Mouse (Mus musculus): Measurements from ENCODE around the gene Eftud2.

GRCm38 (mm10) chr11:102925351-102925717 is 44.5 kb upstream of the Eftud2 start:
- TF ChIP-seq CTCF (IDR thresholded peaks at IDR 0.05; ENCODE audit: control insufficient read depth, insufficient read depth, insufficient read length) (no peak), USF1 (IDR thresholded peaks at IDR 0.05; ENCODE audit: low read depth) (no peak)
